Mouse (Mus musculus): ENCODE measurements around the gene Olfr1140.

DNA sequence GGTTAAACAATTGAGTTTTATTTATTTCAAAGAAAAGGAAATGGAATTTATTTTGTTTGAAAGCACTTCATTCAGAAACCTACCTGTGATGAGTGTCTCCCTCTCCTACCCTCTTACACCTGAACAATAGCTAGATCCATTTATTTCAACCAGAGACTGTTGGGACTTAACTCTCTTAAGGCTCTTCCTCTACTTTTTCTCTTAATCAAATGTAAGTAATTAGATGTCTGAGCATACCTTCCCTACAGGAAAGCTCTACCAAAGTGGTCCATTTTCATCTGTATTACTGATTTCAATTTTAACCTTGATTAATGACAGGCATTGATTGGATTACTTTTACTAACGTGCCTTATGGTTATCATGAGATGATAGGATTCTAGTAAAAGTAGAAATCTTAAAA, 3.7 kb upstream of the Olfr1140 start, which contains the start of gene Olfr1138:
- TF ChIP-seq CHD2 (IDR thresholded peaks at IDR 0.05; ENCODE audit: low read depth, low read length), result no peak
- no peak for TF ChIP-seq ZNF384 (IDR thresholded peaks at IDR 0.05; ENCODE audit: low read depth, low read length)
- no peak for TF ChIP-seq ZC3H11A (IDR thresholded peaks at IDR 0.05; ENCODE audit: borderline replicate concordance, low read depth, low read length)
- TF ChIP-seq MAFK (IDR thresholded peaks at IDR 0.05; ENCODE audit: insufficient read depth, low read depth, low read length), result no peak
- TF ChIP-seq HCFC1 (IDR thresholded peaks at IDR 0.05; ENCODE audit: borderline replicate concordance, insufficient read depth, low read length), result no peak
